Mouse (Mus musculus): ENCODE measurements around the gene Adh4. TPM values are rescaled to one million over a fixed set of nuclear protein-coding genes. Genes with fewer than 3 reads are reported as not detected.
"Not testable (repeated sequence)": the region's sequence is repeated elsewhere in the genome, so short reads cannot be mapped to it uniquely, and the experiment has no call there.

Adh4 gene
- total RNA-seq, 2 experiments from 2014 or later = 0.80 to 2.3 TPM

DNA sequence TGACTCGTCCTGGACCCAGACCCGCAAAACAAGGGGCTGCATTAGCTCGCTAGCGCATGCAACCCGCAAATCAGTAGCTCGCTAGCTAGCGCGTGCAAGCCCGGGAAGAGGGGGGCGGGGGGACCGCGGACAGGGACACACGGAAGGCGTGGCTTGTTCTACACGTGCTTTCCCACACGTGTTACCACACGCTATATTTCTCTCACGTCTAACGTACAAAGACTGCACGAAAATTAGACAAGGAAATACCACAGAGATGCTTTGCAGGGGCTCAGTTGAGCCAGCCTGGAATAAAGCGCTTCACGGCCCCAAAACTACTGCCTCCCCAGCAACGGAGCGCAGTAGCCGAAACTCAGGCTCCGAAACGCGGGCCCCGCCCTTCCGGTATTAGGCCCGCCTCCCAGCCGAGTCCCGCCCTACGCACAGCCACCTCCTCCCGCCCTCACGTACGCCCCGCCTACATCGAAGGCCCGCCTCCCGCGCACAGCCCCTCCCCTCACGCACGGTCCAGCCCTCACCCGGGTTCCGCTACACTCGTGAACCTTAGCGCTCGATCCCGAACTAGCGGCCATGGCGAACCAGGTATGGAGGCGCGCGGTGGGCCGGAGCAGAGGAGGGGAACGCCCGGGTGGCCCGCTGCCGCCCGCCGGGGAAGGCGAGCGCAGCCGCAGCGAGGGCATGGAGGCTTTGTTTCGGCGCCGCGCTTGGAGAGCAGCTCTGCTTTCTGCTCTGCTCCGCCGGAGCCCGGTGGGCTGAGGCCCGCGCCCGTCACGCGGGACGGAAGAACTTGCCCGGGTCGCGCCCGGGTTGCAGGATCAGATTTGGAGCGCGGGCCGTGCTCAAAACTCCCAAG lies 27.6 kb downstream of the Adh4 start, which contains the start of gene Adh5:
Adh5 (plus strand) TSS at position 482 of the 853 bp plus-strand sequence.
- peak; percentile 89 to 90 for DNase-seq (ENCODE audit: low spot score in 2 of 2)

DNA sequence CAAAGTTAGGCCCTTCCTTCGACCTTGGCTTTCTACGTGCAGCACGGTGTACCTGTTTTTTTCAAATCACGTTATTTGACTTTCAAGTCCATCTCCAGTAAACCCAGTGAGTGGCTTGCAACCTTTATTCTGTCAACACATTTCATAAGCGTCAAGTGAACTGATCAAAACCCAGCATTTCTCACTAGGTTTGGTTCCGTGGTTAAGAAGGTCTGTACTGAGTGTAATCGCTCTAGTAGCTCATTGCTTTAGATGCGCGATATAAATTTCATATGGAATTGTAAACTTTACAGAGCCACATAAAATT lies 28.2 kb downstream of the Adh4 start:
- no peak for DNase-seq (ENCODE audit: low spot score in 2 of 2)

DNA sequence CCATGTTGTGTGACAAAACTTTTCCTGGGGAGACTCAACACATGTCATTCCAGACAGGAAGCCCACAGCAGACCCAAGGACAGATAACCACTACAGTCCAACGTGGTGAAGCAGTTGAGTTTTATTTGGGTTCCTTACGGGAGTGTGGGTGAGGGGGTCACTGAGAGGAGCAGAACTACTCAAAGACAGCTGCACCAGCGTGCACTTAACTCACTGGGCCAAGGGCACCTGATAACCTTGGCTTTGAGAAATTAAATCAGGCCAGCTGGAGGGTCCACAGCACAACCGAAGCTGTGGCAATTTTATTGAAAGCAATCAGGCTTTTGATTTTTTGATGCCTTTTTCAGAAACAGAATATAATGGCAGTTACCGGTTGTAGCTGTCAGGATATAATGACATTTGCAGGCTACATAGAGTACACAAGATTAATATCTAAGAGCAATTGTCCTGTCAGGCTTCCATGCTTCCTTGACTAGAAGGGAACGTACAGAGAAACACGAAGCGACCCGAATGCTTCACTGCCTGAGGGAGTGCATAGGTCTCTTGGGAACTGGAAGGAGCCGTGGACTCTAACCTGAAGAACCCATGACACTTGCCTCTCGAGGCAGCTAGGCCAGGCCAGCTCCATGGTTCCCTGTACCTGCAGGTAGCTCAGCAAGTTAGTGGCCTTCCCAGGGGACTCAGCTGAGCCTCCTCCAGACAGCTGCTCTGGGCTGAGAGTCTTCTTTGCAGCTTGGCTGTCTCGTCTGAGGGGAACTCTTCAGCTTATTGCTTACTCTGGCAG lies 33.0 kb downstream of the Adh4 start:
- DNase-seq (ENCODE audit: low spot score in 2 of 2) = no peak

GRCm38 (mm10) chr3:138452169-138452568 lies 36.9 kb downstream of the Adh4 start:
- DNase-seq (ENCODE audit: low spot score in 2 of 2) = no peak

DNA sequence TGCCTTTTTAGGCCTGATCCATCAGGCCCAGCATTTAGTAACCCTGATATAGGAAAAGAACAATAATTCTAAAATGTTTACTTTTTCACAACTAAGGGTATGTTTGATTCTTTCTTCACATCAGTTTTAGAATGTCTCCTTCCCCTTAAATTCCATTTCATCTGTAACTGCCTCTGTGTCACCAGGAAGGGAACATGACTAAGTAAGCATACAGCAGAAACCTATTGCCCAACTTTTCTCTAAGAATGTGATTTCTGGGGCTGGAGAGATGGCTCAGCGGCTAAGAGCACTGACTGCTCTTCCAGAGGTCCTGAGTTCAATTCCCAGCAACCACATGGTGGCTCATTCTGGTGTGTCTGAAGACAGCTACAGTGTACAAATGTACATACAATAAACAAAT lies 39.0 kb downstream of the Adh4 start:
- no peak for DNase-seq (ENCODE audit: low spot score in 2 of 2)

- DNase-seq (ENCODE audit: low spot score in 2 of 2) = no peak
Observed at GRCm38 (mm10) chr3:138454711-138455435, 39.6 kb downstream of the Adh4 start.

DNA sequence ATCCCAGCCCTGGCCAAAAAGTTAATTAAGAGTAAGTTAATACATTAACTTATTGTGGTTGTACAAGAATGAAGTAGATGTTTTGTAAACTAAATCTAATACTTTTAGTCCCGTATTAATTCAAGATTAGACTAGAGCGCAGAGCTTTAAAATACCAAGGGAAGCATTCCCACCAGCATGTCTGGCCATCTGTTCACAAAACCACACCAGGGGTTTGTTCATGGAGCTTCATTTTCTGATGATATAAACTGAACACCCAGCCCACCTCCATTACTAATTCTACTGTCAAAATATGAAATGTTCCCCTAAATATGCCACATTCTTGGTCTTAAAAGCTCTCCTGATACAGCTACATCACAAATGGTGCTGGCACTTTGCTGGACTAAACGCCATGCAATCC lies 43.2 kb downstream of the Adh4 start:
- DNase-seq (ENCODE audit: low spot score in 2 of 2) = no peak

- no peak for DNase-seq (ENCODE audit: low spot score in 2 of 2)
Observed at GRCm38 (mm10) chr3:138460260-138460659, 45.0 kb downstream of the Adh4 start.

DNA sequence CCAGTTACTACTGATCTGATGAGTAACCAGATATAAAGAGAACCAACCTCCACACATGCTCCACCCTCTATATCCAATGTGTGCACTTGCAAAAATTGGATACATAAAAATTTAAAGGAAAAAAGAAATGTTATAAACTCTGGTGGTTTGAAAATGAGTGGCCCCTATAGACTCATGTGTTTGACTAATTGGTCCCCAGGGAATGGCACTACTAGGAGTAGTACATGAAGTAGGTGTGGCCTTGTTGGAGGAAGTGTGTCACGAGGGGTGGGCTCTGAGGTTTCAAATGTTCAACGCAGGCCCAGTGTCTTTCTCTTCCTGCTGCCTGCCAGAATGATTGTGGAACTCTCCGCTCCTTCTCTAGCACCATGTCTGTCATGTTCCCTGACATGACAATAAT lies 46.6 kb downstream of the Adh4 start:
- no peak for DNase-seq (ENCODE audit: low spot score in 2 of 2)

- DNase-seq (ENCODE audit: low spot score in 2 of 2) = no peak
Observed at GRCm38 (mm10) chr3:138463137-138463536, 47.9 kb downstream of the Adh4 start.

DNA sequence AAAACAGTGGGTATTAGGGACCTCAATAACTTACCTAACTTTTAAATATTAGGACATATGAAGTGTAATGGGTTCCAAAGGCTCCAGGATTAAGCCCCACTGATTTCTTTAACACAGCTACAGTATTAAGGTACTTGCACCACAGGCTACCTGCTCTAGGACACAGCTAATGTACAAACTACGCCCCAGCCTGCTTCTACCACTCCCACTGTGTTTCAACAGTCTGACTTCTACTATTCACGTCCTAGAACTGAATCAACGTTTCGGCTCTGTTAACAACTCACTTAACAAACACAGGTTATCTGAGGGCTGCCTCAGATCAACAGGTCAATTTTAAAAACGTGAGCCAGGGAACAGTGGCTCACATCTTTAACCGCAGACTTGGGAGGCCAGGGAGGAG lies 48.5 kb downstream of the Adh4 start:
- DNase-seq (ENCODE audit: low spot score in 2 of 2) = no peak

- DNase-seq (ENCODE audit: low spot score in 2 of 2) = no peak
Observed at GRCm38 (mm10) chr3:138464573-138465147, 49.4 kb downstream of the Adh4 start.

- DNase-seq (ENCODE audit: low spot score in 2 of 2) = not testable (repeated sequence)
Observed at GRCm38 (mm10) chr3:138466656-138467055, 51.4 kb downstream of the Adh4 start.

DNA sequence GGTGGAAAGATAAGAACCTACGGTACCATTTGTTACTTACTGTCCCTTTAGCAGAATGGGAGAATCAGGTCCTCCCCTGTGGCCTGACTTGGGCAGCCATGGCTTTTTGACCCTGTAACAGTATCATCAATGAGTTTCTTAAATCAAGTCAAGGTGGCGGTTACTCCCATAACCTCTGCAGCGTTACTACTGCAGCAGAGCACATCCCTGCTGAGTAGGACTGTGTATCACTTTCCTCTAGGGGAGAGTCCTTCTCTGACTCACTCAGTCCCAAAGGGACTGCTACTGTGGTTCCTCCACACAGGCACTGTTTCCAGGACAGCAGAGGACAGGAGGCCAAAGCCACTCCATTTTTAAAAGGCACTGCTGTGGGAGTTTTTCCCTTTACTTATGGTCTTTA lies 55.8 kb downstream of the Adh4 start:
- no peak for DNase-seq (ENCODE audit: low spot score in 2 of 2)

- no peak for DNase-seq (ENCODE audit: low spot score in 2 of 2)
Observed at GRCm38 (mm10) chr3:138479489-138479888, 64.2 kb downstream of the Adh4 start.

Other genes starting within 250 kb of the Adh4 start
- gene 4930579F01Rik, start 221.6 kb upstream of the Adh4 start, total RNA-seq (2021) = not detected
- gene Adh7, start 197.7 kb upstream of the Adh4 start, total RNA-seq (2021) = 100 to 1,000 TPM in 1 of 2 experiments, 1 to 10 TPM in 1; 2.8 to 129 TPM
- gene Adh1, start 154.5 kb upstream of the Adh4 start, total RNA-seq (2021) = 1,000 to 10,000 TPM in 1 of 2 experiments, 100 to 1,000 TPM in 1; 384 to 6,834 TPM
- not detected for gene Adh6a, start 102.2 kb upstream of the Adh4 start, total RNA-seq (2021)
- gene Adh6b, start 73.7 kb upstream of the Adh4 start, total RNA-seq (2021) = under 1 TPM in 1 of 2 experiments, not detected in 1; 0.58 TPM
- gene Adh5, start 27.6 kb downstream of the Adh4 start, total RNA-seq (2021) = 100 to 1,000 TPM; 139 to 209 TPM
- 10 to 100 TPM; 51.9 to 61.6 TPM for gene Metap1, start 74.0 kb downstream of the Adh4 start, total RNA-seq (2021)
- 100 to 1,000 TPM; 202 to 217 TPM for gene Eif4e, start 110.7 kb downstream of the Adh4 start, total RNA-seq (2021)

Data from adrenal gland, adult 18-20 months (tissue).